Mouse (Mus musculus): ENCODE results near the gene Plpp1. TPM values are rescaled to one million over a fixed set of nuclear protein-coding genes. Genes with fewer than 3 reads are reported as not detected.
A peak's percentile ranks its signal among the peaks of the same experiment; 100 is the strongest.

Gene Plpp1
- total RNA-seq, 1 experiment from 2014 or later: 3.2 TPM

GRCm38 (mm10) chr13:112803661-112804060 is 3.1 kb downstream of the Plpp1 start:
- no peak for ATAC-seq (replicated peaks in 1 of 2; ENCODE audit: insufficient read depth in 1 of 2, low FRiP score in 2 of 2, low TSS enrichment in 1 of 2, low read depth in 1 of 2, poor library complexity in 2 of 2, severe bottlenecking in 2 of 2)

GRCm38 (mm10) chr13:112805529-112805928 is 4.9 kb downstream of the Plpp1 start:
- ATAC-seq (replicated peaks in 1 of 2; ENCODE audit: insufficient read depth in 1 of 2, low FRiP score in 2 of 2, low TSS enrichment in 1 of 2, low read depth in 1 of 2, poor library complexity in 2 of 2, severe bottlenecking in 2 of 2): no peak

- ATAC-seq (replicated peaks in 1 of 2; ENCODE audit: insufficient read depth in 1 of 2, low FRiP score in 2 of 2, low TSS enrichment in 1 of 2, low read depth in 1 of 2, poor library complexity in 2 of 2, severe bottlenecking in 2 of 2): 0 out of 4 replicates have a peak, but pooled peaks of 1 of the 2 experiments have one; percentile 46
These were observed 7.5 kb downstream of the Plpp1 start for GRCm38 (mm10) chr13:112807936-112808667.

GRCm38 (mm10) chr13:112809504-112810247 is 9.1 kb downstream of the Plpp1 start:
- ATAC-seq (replicated peaks in 1 of 2; ENCODE audit: insufficient read depth in 1 of 2, low FRiP score in 2 of 2, low TSS enrichment in 1 of 2, low read depth in 1 of 2, poor library complexity in 2 of 2, severe bottlenecking in 2 of 2): peak in 1 of 2 experiments; percentile 47; a peak in 1 of 4 replicates

DNA sequence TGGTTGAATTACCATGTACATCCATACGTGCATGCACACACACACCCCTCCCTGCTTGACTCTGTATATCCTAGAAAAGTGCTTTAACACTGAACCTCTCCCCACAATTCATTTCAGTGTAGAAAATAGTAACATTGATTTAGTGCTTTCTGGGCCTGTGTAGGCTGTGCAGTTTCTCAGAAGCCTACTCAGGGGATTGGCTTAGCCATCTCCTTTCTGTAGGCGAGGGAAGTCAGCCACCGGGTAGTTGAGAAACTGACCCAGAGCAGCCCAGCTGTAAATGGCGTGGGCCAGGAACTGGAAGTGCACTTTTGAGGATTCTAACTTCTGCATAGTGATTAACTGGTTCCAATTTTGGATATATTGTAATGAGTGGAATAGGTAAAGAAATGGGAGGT is 9.7 kb downstream of the Plpp1 start:
- 0 out of 4 replicates have a peak, but pooled peaks of 1 of the 2 experiments have one; percentile 27 for ATAC-seq (replicated peaks in 1 of 2; ENCODE audit: insufficient read depth in 1 of 2, low FRiP score in 2 of 2, low TSS enrichment in 1 of 2, low read depth in 1 of 2, poor library complexity in 2 of 2, severe bottlenecking in 2 of 2)

DNA sequence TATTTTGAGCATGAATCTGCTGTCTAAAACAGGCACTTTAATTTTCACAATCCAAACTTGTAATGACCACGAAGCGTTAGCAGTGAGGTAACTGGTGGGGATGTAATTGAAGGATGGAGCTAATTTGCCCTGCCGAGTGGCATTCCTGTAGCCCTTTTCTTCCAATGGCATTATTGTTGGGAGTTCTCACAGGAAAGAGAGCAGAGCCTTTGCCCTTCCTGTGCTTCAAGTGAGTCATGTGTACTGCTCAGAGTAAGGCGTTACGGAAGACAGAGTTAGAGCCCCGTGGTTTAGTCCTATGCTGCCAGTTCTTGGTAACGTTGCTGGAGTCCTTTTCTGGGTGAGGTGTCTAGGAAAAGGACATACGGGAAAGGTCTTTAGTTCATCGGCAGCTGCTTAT is 10.2 kb downstream of the Plpp1 start:
- ATAC-seq (replicated peaks in 1 of 2; ENCODE audit: insufficient read depth in 1 of 2, low FRiP score in 2 of 2, low TSS enrichment in 1 of 2, low read depth in 1 of 2, poor library complexity in 2 of 2, severe bottlenecking in 2 of 2): no peak

DNA sequence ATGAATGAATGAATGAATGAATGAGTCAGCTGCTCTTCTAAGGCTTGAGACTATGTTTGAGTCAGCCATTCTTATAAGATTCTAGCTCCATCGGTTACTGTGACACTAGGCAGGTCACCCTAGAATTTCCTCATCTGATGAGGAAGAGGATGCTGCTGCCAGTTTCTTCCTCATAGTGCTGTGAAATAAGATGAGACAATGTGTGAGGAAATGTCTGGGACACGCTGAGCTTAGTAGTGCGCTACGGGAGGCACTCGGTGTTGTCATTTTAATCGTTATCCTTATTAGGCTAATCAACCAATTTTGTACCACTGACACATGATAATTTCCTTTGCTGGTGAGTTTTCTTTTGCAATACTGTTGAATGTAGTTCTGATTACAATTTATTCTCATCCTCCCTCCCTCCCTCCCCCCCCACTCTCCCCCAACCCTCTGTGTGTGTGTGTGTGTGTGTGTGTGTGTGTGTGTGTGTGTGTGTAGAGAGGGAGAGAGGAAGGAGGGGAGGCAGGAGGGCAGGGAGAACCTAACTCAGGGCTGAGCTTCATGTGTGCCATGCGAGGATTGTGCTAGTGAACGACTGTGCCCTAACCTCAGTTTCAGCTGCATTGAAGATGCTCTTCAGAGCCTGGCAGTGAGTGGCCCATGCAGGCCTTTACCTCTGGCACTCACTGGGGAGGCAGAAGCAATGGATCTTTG is 11.3 kb downstream of the Plpp1 start:
- ATAC-seq (replicated peaks in 1 of 2; ENCODE audit: insufficient read depth in 1 of 2, low FRiP score in 2 of 2, low TSS enrichment in 1 of 2, low read depth in 1 of 2, poor library complexity in 2 of 2, severe bottlenecking in 2 of 2): no peak

GRCm38 (mm10) chr13:112815996-112816395 is 15.4 kb downstream of the Plpp1 start:
- ATAC-seq (replicated peaks in 1 of 2; ENCODE audit: insufficient read depth in 1 of 2, low FRiP score in 2 of 2, low TSS enrichment in 1 of 2, low read depth in 1 of 2, poor library complexity in 2 of 2, severe bottlenecking in 2 of 2): no peak; a peak in 1 of 4 replicates

DNA sequence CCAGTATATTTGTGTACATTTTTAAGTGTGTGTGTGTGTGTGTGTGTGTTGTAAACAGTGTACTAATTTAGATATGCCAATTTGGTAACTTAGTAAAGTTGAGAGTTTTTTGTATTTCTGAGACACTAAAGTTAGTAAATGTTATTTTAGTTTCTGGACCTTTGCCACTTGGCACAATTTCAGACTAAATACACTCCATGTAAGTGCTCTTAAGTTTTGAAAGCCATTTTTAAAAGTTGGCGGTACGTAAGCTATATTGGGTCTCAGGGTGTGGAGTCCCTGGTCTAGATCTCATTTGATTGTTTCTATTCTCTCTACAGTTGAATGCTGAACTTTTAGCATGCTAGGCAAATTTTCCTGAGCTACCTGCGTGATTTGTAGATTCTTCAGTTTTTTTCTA is 17.5 kb downstream of the Plpp1 start:
- ATAC-seq (replicated peaks in 1 of 2; ENCODE audit: insufficient read depth in 1 of 2, low FRiP score in 2 of 2, low TSS enrichment in 1 of 2, low read depth in 1 of 2, poor library complexity in 2 of 2, severe bottlenecking in 2 of 2): no peak

- ATAC-seq (replicated peaks in 1 of 2; ENCODE audit: insufficient read depth in 1 of 2, low FRiP score in 2 of 2, low TSS enrichment in 1 of 2, low read depth in 1 of 2, poor library complexity in 2 of 2, severe bottlenecking in 2 of 2): no peak
These were observed 21.8 kb downstream of the Plpp1 start for GRCm38 (mm10) chr13:112822413-112822812.

DNA sequence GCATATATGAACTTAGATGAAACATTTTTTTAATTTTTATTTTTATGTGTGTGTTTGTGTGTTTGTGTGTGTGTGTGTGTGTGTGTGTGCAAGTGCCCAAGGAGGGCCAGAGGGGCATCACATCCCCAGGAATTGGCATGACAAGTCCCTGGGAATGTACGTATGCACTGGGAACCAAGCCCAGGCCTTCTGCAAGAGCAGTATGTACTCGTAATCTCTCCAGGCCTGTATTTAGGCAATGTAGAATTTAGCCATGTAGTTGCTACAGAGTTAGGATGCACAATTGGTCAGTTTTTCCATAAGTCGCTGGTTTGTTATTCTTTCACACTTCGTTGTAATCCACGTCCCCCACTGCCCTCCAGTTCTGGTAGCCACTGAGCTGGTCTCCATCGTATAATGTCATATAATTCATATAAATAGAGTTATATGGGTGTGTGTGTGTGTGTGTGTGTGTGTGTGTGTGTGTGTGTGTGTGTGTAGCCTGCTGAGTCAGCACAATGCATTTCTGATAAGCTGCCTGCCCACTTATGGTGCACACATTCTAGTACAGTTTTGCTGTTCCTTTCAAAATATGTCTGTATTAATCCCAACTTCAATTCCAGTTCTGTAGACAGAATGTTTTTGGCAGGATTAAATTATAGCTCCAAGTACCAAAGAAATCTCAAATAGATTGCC is 22.8 kb downstream of the Plpp1 start:
- ATAC-seq (replicated peaks in 1 of 2; ENCODE audit: insufficient read depth in 1 of 2, low FRiP score in 2 of 2, low TSS enrichment in 1 of 2, low read depth in 1 of 2, poor library complexity in 2 of 2, severe bottlenecking in 2 of 2): no peak

GRCm38 (mm10) chr13:112823911-112824648 is 23.5 kb downstream of the Plpp1 start:
- no peak for ATAC-seq (replicated peaks in 1 of 2; ENCODE audit: insufficient read depth in 1 of 2, low FRiP score in 2 of 2, low TSS enrichment in 1 of 2, low read depth in 1 of 2, poor library complexity in 2 of 2, severe bottlenecking in 2 of 2)

DNA sequence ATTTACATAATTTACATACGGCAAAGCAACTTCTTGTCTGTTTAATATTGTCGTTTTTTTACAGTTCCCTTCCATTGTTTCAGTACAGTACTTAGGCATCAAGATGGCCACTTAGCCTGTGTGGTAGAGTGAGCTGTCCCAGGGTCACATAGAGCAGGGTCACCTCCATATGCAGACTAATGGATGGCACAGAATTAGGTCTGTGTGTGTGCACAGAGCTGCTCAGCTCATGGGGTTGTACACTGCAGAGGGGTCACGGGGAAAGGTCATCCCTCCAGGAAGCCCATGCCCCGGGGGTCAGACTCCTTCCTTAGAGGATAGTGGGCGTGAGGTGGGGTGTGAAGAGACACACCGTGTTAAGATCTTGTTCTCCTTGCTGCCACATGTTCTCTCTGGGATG is 24.9 kb downstream of the Plpp1 start:
- no peak for ATAC-seq (replicated peaks in 1 of 2; ENCODE audit: insufficient read depth in 1 of 2, low FRiP score in 2 of 2, low TSS enrichment in 1 of 2, low read depth in 1 of 2, poor library complexity in 2 of 2, severe bottlenecking in 2 of 2)

- no peak for ATAC-seq (replicated peaks in 1 of 2; ENCODE audit: insufficient read depth in 1 of 2, low FRiP score in 2 of 2, low TSS enrichment in 1 of 2, low read depth in 1 of 2, poor library complexity in 2 of 2, severe bottlenecking in 2 of 2)
These were observed 29.0 kb downstream of the Plpp1 start for GRCm38 (mm10) chr13:112829619-112830018.

DNA sequence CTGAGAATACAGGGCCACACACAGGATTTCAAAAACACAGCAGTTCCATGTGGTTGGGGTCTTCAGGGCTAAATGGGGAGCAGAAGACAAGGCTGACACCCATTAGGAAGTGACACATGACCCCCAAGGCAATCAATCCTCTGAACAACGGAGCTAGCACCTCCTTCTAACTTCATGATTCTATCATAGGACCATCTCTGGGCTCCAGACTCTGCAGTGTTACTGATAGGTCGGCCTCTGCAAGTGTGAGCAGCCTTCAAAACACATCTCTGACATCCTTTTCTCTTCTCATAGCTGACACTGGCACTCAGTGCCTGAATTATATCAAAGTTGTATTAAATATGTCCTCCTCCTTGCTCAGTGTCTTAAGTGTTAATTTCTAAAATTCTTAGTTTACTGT is 32.0 kb downstream of the Plpp1 start:
- ATAC-seq (replicated peaks in 1 of 2; ENCODE audit: insufficient read depth in 1 of 2, low FRiP score in 2 of 2, low TSS enrichment in 1 of 2, low read depth in 1 of 2, poor library complexity in 2 of 2, severe bottlenecking in 2 of 2): no peak

GRCm38 (mm10) chr13:112833253-112833894 is 32.8 kb downstream of the Plpp1 start:
- no peak for ATAC-seq (replicated peaks in 1 of 2; ENCODE audit: insufficient read depth in 1 of 2, low FRiP score in 2 of 2, low TSS enrichment in 1 of 2, low read depth in 1 of 2, poor library complexity in 2 of 2, severe bottlenecking in 2 of 2)

GRCm38 (mm10) chr13:112833895-112834263 is 33.3 kb downstream of the Plpp1 start:
- ATAC-seq (replicated peaks in 1 of 2; ENCODE audit: insufficient read depth in 1 of 2, low FRiP score in 2 of 2, low TSS enrichment in 1 of 2, low read depth in 1 of 2, poor library complexity in 2 of 2, severe bottlenecking in 2 of 2): no peak
